Mouse (Mus musculus): ENCODE measurements around the gene Hist1h4c. TPM values are rescaled to one million over a fixed set of nuclear protein-coding genes. Genes with fewer than 3 reads are reported as not detected.

Gene Hist1h4c
- polyA plus RNA-seq, 1 experiment, result 20.0 TPM

DNA sequence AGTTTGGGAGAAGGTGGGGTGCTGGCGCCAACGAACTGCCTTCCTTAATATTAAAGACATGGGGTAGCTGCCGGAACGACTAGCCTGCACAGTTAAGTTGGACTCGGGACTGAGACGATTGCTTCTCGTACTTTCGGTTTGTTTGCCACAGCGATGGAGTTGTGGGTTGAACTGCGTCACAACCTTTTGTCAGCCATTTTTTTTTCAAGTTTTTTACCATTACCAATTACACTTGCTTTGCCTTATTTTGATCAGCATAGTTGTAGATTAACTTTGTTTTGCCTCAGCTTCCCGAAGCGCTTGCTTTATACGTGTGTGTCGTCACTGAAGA is 41.6 kb upstream of the Hist1h4c start:
- under 1% methylated on average over 14 of the region's 14 CpGs for WGBS
- no peaks in the 10 kb centered on the region for H3K27me3 ChIP-seq (ENCODE audit: control insufficient read depth, insufficient read depth, low read length)
- H3K4me1 ChIP-seq (ENCODE audit: control insufficient read depth, insufficient read depth, insufficient read length), result no peaks in the 10 kb centered on the region; the same call in 1 of the 2 replicates
- DNase-seq (ENCODE audit: low read depth in 1 of 2, low spot score in 2 of 2), result peak in 1 of 2 experiments; percentile 88
- TF ChIP-seq POLR2A (IDR thresholded peaks at IDR 0.05; ENCODE audit: low read depth, low read length), result peak; percentile 33
- TF ChIP-seq CTCF (IDR thresholded peaks at IDR 0.05; ENCODE audit: extremely low read depth, insufficient read depth, insufficient read length, insufficient replicate concordance), result no peak
- H3K36me3 ChIP-seq (ENCODE audit: control insufficient read depth, insufficient read depth, low read length), result no peaks in the 10 kb centered on the region; the same call in 1 of the 2 replicates
- H3K4me3 ChIP-seq (ENCODE audit: extremely low read depth, insufficient read depth, insufficient read length), result peak overlapping the region; percentile 67
- peak overlapping the region; percentile 98 for H3K27ac ChIP-seq (ENCODE audit: insufficient read depth, low read length)

DNA sequence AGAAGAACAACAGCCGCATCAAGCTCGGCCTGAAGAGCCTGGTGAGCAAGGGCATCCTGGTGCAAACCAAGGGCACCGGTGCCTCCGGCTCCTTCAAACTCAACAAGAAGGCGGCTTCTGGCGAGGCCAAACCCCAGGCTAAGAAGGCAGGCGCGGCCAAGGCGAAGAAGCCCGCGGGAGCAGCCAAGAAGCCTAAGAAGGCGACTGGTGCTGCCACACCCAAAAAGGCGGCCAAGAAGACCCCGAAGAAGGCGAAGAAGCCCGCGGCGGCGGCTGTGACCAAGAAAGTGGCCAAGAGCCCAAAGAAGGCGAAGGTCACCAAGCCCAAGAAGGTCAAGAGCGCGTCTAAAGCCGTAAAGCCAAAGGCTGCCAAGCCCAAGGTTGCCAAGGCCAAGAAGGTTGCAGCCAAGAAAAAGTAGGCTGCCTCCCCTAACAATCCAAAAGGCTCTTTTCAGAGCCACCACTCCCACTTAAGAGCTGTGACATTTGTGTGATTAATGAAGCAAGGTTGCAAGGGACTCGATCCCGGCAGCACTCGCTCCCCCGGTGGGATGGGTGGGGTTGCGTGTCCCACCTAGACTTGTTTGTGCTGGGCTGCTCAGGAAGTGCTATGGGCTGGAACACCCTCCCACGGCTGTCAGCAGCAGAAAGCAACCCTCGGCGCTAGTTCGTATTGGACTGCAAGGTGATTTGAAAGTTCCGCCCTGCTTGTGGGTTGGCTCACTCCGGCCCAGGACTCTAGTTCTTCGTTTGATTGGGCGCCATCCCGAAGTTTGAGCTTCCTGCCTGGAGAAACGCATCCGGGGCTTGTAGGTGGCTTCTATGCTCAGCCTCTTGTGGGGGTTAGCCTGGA is 41.0 kb upstream of the Hist1h4c start:
- peak; percentile 89 for TF ChIP-seq POLR2A (IDR thresholded peaks at IDR 0.05; ENCODE audit: low read depth, low read length)
- TF ChIP-seq CTCF (IDR thresholded peaks at IDR 0.05; ENCODE audit: extremely low read depth, insufficient read depth, insufficient read length, insufficient replicate concordance), result no peak
- Histone ChIP-seq H3K4me3 (ENCODE audit: extremely low read depth, insufficient read depth, insufficient read length) (peak overlapping the region; percentile 67), H3K36me3 (ENCODE audit: control insufficient read depth, insufficient read depth, low read length) (no peaks in the 10 kb centered on the region; the same call in 1 of the 2 replicates), H3K27ac (ENCODE audit: insufficient read depth, low read length) (peak overlapping the region; percentile 98), H3K4me1 (ENCODE audit: control insufficient read depth, insufficient read depth, insufficient read length) (no peaks in the 10 kb centered on the region), H3K27me3 (ENCODE audit: control insufficient read depth, insufficient read depth, low read length) (no peaks in the 10 kb centered on the region)
- DNase-seq (ENCODE audit: low read depth in 1 of 2, low spot score in 2 of 2), result peak; percentile 90 to 91
- under 1% methylated on average over 39 of the region's 39 CpGs for WGBS

DNA sequence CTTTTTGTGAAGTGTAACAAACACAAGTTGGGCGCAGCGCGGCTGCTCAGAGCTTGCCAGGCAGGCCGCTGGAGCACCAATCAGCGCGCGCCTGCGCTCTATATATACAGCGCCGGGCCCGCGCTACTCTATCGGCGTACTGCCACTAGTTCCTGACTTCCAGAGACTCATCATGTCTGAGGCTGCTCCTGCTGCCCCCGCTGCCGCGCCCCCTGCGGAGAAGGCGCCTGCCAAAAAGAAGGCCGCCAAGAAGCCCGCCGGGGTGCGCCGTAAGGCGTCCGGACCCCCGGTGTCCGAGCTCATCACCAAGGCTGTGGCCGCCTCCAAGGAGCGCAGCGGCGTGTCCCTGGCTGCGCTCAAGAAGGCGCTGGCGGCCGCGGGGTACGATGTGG is 40.4 kb upstream of the Hist1h4c start, which contains the start of gene Hist1h1c:
Gene Hist1h1c, plus strand, starts transcription at position 132 of the 392 bp plus-strand sequence.
- peak; percentile 89 to 90 for DNase-seq (ENCODE audit: low read depth in 1 of 2, low spot score in 2 of 2)
- Histone ChIP-seq H3K4me3 (ENCODE audit: extremely low read depth, insufficient read depth, insufficient read length) (peak within 1 kb of the TSS; percentile 67), H3K4me1 (ENCODE audit: control insufficient read depth, insufficient read depth, insufficient read length) (no peaks in the 10 kb centered on the region), H3K36me3 (ENCODE audit: control insufficient read depth, insufficient read depth, low read length) (no peaks in the 10 kb centered on the region; the same call in 1 of the 2 replicates), H3K27ac (ENCODE audit: insufficient read depth, low read length) (peak within 1 kb of the TSS; percentile 98), H3K27me3 (ENCODE audit: control insufficient read depth, insufficient read depth, low read length) (no peaks in the 10 kb centered on the region)
- TF ChIP-seq POLR2A (IDR thresholded peaks at IDR 0.05; ENCODE audit: low read depth, low read length), result peak; percentile 99
- no peak for TF ChIP-seq CTCF (IDR thresholded peaks at IDR 0.05; ENCODE audit: extremely low read depth, insufficient read depth, insufficient read length, insufficient replicate concordance)
- under 1% methylated on average over 37 of the region's 38 CpGs for WGBS

DNA sequence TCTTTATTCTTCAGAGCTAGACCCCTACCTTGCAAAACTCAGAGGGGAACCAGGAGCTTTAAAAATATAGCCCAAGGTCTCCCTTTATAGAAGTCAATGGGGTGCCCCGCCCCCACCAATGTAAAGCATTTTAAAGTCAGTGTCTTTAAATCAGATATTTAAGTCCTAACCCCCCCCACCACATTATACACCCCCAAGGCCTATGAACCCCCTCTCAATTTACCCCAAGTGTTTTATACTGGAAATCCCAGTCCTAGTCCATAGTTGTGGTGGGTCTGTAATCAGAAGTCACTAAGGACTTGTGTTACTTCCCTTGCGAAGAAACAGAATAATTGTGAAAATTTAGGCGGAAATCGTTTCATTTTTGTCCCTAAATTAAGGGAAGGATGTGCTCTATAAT is 39.8 kb upstream of the Hist1h4c start:
- no peaks in the 10 kb centered on the region for H3K27me3 ChIP-seq (ENCODE audit: control insufficient read depth, insufficient read depth, low read length)
- WGBS, result 29% methylated on average over 4 of the region's 4 CpGs
- peak overlapping the region; percentile 98; the same call in 1 of the 2 replicates for H3K27ac ChIP-seq (ENCODE audit: insufficient read depth, low read length)
- DNase-seq (ENCODE audit: low read depth in 1 of 2, low spot score in 2 of 2), result no peak
- TF ChIP-seq POLR2A (IDR thresholded peaks at IDR 0.05; ENCODE audit: low read depth, low read length) (no peak), CTCF (IDR thresholded peaks at IDR 0.05; ENCODE audit: extremely low read depth, insufficient read depth, insufficient read length, insufficient replicate concordance) (no peak)
- no peaks in the 10 kb centered on the region; the same call in 1 of the 2 replicates for H3K36me3 ChIP-seq (ENCODE audit: control insufficient read depth, insufficient read depth, low read length)
- no peaks in the 10 kb centered on the region for H3K4me1 ChIP-seq (ENCODE audit: control insufficient read depth, insufficient read depth, insufficient read length)
- 0 out of 2 replicates have a peak overlapping the region, but pooled peaks have one; percentile 67 for H3K4me3 ChIP-seq (ENCODE audit: extremely low read depth, insufficient read depth, insufficient read length)

GRCm38 (mm10) chr13:23737091-23737490 is 38.8 kb upstream of the Hist1h4c start:
- no peak for TF ChIP-seq CTCF (IDR thresholded peaks at IDR 0.05; ENCODE audit: extremely low read depth, insufficient read depth, insufficient read length, insufficient replicate concordance)
- TF ChIP-seq POLR2A (IDR thresholded peaks at IDR 0.05; ENCODE audit: low read depth, low read length), result no peak
- WGBS, result 94% methylated on average over 5 of the region's 5 CpGs
- Histone ChIP-seq H3K27ac (ENCODE audit: insufficient read depth, low read length) (no peak overlapping the region), H3K36me3 (ENCODE audit: control insufficient read depth, insufficient read depth, low read length) (no peaks in the 10 kb centered on the region; the same call in 1 of the 2 replicates), H3K4me1 (ENCODE audit: control insufficient read depth, insufficient read depth, insufficient read length) (no peaks in the 10 kb centered on the region), H3K27me3 (ENCODE audit: control insufficient read depth, insufficient read depth, low read length) (no peaks in the 10 kb centered on the region), H3K4me3 (ENCODE audit: extremely low read depth, insufficient read depth, insufficient read length) (no peak overlapping the region)
- no peak for DNase-seq (ENCODE audit: low read depth in 1 of 2, low spot score in 2 of 2)

DNA sequence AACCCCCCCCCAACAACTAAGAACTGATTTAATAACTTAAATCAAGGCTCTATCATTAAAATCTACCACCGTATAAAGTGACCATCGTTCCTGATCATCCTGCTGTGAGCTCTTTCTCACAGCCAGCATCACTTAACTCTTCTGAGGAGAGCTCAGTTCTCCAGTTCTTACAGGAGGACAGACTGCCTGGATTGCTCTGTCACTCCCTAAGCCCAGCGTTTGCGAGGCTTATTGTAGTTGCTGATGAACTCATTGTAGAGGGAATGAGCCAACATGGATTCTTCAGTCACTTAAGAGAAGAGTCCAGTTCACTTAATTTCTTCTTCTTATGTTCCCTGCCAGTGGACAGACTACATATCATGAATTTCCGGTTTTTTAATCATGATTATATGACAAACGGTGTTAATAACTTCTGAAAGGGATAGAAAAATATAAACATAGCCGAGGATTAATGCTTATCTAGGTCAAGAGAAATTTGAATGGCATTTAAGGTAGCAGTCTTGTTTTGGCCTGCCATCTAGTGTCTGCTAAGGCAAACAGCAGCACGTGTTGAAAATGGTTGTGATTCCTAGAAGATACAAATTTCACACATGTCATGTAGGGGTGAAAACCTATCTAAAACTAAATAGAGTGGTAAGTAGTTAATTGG is 34.0 kb upstream of the Hist1h4c start:
- Histone ChIP-seq H3K27ac (ENCODE audit: insufficient read depth, low read length) (no peak overlapping the region), H3K4me1 (ENCODE audit: control insufficient read depth, insufficient read depth, insufficient read length) (no peaks in the 10 kb centered on the region; the same call in 1 of the 2 replicates), H3K36me3 (ENCODE audit: control insufficient read depth, insufficient read depth, low read length) (no peaks in the 10 kb centered on the region), H3K27me3 (ENCODE audit: control insufficient read depth, insufficient read depth, low read length) (no peaks in the 10 kb centered on the region), H3K4me3 (ENCODE audit: extremely low read depth, insufficient read depth, insufficient read length) (no peak overlapping the region)
- peak in 1 of 2 experiments; percentile 36 for DNase-seq (ENCODE audit: low read depth in 1 of 2, low spot score in 2 of 2)
- WGBS, result 32% methylated on average over 8 of the region's 8 CpGs
- TF ChIP-seq POLR2A (IDR thresholded peaks at IDR 0.05; ENCODE audit: low read depth, low read length), result no peak
- TF ChIP-seq CTCF (IDR thresholded peaks at IDR 0.05; ENCODE audit: extremely low read depth, insufficient read depth, insufficient read length, insufficient replicate concordance), result peak; percentile 38; the same call in 1 of the 2 replicates

Data from spleen, adult 2 months (tissue).